Mouse (Mus musculus) cerebellum, adult 2 months (tissue): ENCODE results near the gene Olfr1177-ps. TPM values are rescaled to one million over a fixed set of nuclear protein-coding genes. Genes with fewer than 3 reads are reported as not detected.

ENCODE experiments used
- DNase-seq, 2 experiments: peaks; one replicate each; pipeline ENCODE4 v3.0.0; 2021
- H3K27ac ChIP-seq: fragments of 200-500 bp; 2 replicates; pipeline ENCODE4 v1.5.1; 2012; ENCODE audit warnings: low read length, control low read depth, inconsistent platforms; ENCODE audit not compliant: insufficient read depth
- H3K27me3 ChIP-seq: fragments of 200-500 bp; 2 replicates; pipeline ENCODE4 v1.6.1; 2012; ENCODE audit warnings: inconsistent platforms, mild to moderate bottlenecking, low read length, moderate library complexity; ENCODE audit not compliant: control insufficient read depth, insufficient read depth
- H3K4me1 ChIP-seq: fragments of 200-500 bp; 2 replicates; pipeline ENCODE4 v1.6.1; 2011; ENCODE audit warnings: low read length; ENCODE audit not compliant: control insufficient read depth, insufficient read depth
- H3K4me3 ChIP-seq: fragments of 200-500 bp; replicated peaks from 2 replicates; pipeline ENCODE3; 2011; ENCODE audit warnings: mild to moderate bottlenecking, low read depth, low read length, control low read depth; ENCODE audit not compliant: insufficient read depth
- CTCF ChIP-seq: fragments of 200-500 bp; IDR thresholded peaks from 2 replicates; pipeline ENCODE4 v1.5.1; 2011; ENCODE audit warnings: low read depth, mild to moderate bottlenecking, control low read depth, low read length, moderate library complexity, borderline replicate concordance; ENCODE audit not compliant: insufficient read depth
- POLR2A ChIP-seq: fragments of 200-500 bp; IDR thresholded peaks from 2 replicates; pipeline ENCODE4 v1.6.1; 2011; ENCODE audit warnings: low read length, control low read depth, borderline replicate concordance; ENCODE audit not compliant: insufficient read depth
- WGBS: fragments of 180-500 bp; shearing (Covaris S2); methylation state at CpG from one replicate; pipeline ENCODE4 v1.1.7; 2018; 5-methylcytosine and 5-hydroxymethylcytosine counted together
- polyA plus RNA-seq: library from polyadenylated mRNA; depleted of rRNA; stranded (reverse); fragments of >200 nt; gene quantifications from 2 replicates; pipeline ENCODE4 v1.2.3, GENCODE M21; 2012; rRNA removed

The Olfr1177-ps gene
- polyA plus RNA-seq = not detected in 2 replicates

DNA sequence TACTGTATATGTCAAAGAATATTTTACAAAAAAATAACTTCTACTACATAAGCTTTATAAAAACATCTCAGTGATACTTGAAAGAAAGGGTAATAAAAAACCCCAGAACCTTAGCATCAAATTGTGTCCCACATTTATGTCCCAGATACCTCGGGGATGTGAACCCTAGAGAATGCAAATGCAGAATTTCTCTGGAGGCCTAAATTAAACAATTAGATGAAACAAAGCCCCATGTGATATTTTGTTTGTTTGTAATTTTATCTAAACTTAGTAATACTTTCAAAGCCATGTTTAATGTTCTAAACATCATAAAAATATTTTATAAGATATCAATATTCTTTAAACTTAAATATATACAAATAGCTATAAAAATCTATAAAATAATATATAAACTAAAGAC lies at the start of gene Olfr1177-ps:
Gene Olfr1177-ps, minus strand, starts transcription at position 101 of the 400 bp plus-strand sequence.
- 76% methylated on average over 1 of the region's 1 CpGs for WGBS
- Histone ChIP-seq H3K4me1 (no peaks in the 10 kb centered on the region), H3K27ac (no peak within 1 kb of the TSS), H3K27me3 (no peaks in the 10 kb centered on the region), H3K4me3 (no peak within 1 kb of the TSS)
- TF ChIP-seq CTCF = no peak
- no peak for TF ChIP-seq POLR2A
- no peak for DNase-seq

DNA sequence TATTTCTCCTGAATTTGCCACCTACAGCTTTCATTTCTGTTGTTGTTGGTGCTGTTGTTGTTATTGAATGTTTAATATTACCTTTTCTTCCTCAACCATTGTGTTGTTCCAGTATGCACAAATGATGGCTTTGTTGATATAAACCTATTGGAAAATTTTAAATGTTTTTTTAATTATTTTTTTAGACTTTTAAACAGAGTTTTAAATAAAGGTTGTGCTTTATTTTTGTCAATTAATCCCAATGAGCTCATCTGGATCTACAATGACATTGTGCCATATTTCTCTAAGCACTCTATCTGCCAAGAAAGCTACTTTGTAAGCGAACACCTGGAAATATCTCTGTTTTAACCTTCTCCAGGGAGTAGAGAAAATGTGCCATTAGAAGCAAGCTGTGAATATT lies 40.5 kb upstream of the Olfr1177-ps start, which contains the start of gene Olfr1178:
Gene Olfr1178, plus strand, starts transcription at position 301 of the 400 bp plus-strand sequence.
- Histone ChIP-seq H3K4me3 (no peak within 1 kb of the TSS), H3K27ac (no peak within 1 kb of the TSS), H3K27me3 (no peaks in the 10 kb centered on the region), H3K4me1 (no peaks in the 10 kb centered on the region)
- TF ChIP-seq POLR2A (no peak), CTCF (no peak)
- 82% methylated on average over 1 of the region's 1 CpGs for WGBS
- no peak for DNase-seq

DNA sequence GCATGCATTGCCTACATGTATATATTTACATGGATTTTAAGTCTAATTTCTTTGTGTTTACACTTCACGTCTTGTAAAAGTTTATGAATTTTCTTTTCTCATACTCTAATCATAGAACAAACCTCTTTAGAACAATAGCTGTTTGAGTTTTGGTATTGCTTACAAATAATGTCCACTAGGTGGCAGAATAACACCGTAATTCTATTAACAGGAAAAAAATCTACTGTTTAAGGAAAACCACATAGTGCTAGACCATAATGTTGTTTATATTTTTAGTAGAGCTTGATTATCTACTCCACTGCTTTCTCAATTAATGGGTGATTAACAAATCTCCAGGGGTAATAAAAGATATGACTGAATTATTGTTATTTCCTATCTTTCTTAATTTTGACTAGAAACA lies 10.0 kb upstream of the Olfr1177-ps start:
- DNase-seq = peak in 1 of 2 experiments; percentile 1
- Histone ChIP-seq H3K27ac (no peak overlapping the region), H3K27me3 (no peaks in the 10 kb centered on the region), H3K4me3 (no peak overlapping the region), H3K4me1 (no peaks in the 10 kb centered on the region)
- TF ChIP-seq POLR2A (no peak), CTCF (peak; percentile 13; the same call in 1 of the 2 replicates)
- 2% methylated on average over 2 of the region's 2 CpGs for WGBS

DNA sequence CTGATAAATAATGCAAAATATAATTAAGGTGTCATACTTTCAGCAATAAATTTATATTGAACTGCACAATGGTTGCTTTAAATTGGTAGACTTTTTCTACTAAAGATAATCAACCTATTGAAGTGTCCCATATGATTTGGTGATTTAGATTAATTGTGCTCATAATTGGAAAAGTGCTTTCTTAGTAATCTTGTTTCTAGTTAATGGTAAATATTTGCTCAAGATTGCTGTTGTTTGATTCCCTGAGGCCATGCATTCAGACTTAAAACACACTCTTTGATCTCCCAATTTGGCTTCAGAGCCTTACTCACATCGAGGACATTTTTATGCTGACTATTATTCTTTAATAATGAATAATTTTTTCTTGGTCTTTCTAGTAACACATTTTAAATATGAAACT lies 9.9 kb downstream of the Olfr1177-ps start, which contains the start of gene Olfr1176:
Gene Olfr1176, plus strand, starts transcription at position 301 of the 400 bp plus-strand sequence.
- Histone ChIP-seq H3K27me3 (no peaks in the 10 kb centered on the region), H3K27ac (no peak within 1 kb of the TSS), H3K4me1 (no peaks in the 10 kb centered on the region), H3K4me3 (no peak within 1 kb of the TSS)
- 80% methylated on average over 1 of the region's 1 CpGs for WGBS
- TF ChIP-seq CTCF = no peak
- no peak for TF ChIP-seq POLR2A
- DNase-seq = no peak

DNA sequence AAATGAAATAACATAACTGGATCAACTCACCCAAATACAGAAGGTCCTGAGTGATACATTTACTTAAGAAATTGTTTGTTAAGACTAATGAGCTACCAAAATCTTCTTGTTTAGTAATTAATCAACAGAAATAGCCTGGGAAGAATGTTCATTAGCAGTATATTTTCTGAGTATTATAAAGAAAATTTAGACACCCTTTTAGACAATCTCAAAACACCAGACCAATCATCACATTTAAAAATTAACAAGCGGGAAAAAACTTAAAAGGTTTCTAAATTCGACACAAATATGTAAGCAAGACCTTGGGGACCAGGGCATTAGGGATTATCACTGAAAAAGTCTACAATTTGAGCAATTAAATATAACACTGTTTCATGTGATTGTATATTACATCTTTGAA lies 19.2 kb downstream of the Olfr1177-ps start, which contains the start of gene Olfr1175-ps:
Gene Olfr1175-ps, minus strand, starts transcription at position 101 of the 400 bp plus-strand sequence.
- no peak for DNase-seq
- Histone ChIP-seq H3K27ac (no peak within 1 kb of the TSS), H3K4me3 (no peak within 1 kb of the TSS), H3K27me3 (no peaks in the 10 kb centered on the region), H3K4me1 (no peaks in the 10 kb centered on the region)
- 88% methylated on average over 2 of the region's 2 CpGs for WGBS
- no peak for TF ChIP-seq CTCF
- TF ChIP-seq POLR2A = no peak

DNA sequence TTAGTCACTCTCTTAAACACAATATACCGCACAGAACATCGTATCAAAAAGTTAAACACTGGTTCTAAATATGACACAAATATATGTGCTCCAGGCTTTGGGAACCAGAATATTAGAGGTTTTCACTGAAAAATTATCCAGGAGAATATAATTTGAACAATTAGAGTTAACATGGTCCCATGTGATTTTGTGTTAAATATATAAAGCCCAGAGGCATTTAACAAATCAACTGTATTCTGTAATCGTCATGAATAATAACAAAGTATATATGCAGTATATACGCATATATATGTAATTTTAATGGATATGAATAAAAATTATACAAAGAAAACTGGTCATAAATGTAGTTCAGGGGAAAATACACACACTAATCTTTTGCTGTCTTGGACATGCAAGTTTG lies 31.3 kb downstream of the Olfr1177-ps start, which contains the start of gene Olfr1174-ps:
Gene Olfr1174-ps, minus strand, starts transcription at position 101 of the 400 bp plus-strand sequence.
- H3K27me3 ChIP-seq = no peaks in the 10 kb centered on the region
- WGBS = 92% methylated on average over 4 of the region's 4 CpGs
- no peak within 1 kb of the TSS for H3K27ac ChIP-seq
- H3K4me3 ChIP-seq = no peak within 1 kb of the TSS
- DNase-seq = no peak
- H3K4me1 ChIP-seq = no peaks in the 10 kb centered on the region
- TF ChIP-seq POLR2A = no peak
- TF ChIP-seq CTCF = no peak

Other genes with a start within 250 kb of the Olfr1177-ps start
- not detected in 2 replicates for gene Olfr1166, start 218.2 kb downstream of the Olfr1177-ps start, polyA plus RNA-seq
- not detected in 2 replicates for gene Olfr1167, start 191.3 kb downstream of the Olfr1177-ps start, polyA plus RNA-seq
- gene Olfr1168, start 164.6 kb downstream of the Olfr1177-ps start, polyA plus RNA-seq = not detected in 2 replicates
- gene Olfr1170, start 118.2 kb downstream of the Olfr1177-ps start, polyA plus RNA-seq = not detected in 2 replicates
- not detected in 2 replicates for gene Olfr1173, start 66.6 kb downstream of the Olfr1177-ps start, polyA plus RNA-seq
- gene Olfr1174-ps, start 31.4 kb downstream of the Olfr1177-ps start, polyA plus RNA-seq = not detected in 2 replicates
- not detected in 2 replicates for gene Olfr1175-ps, start 19.3 kb downstream of the Olfr1177-ps start, polyA plus RNA-seq
- gene Olfr1176, start 9.8 kb downstream of the Olfr1177-ps start, polyA plus RNA-seq = not detected in 2 replicates
- not detected in 2 replicates for gene Olfr1178, start 40.6 kb upstream of the Olfr1177-ps start, polyA plus RNA-seq
- gene Olfr1179, start 60.0 kb upstream of the Olfr1177-ps start, polyA plus RNA-seq = not detected in 2 replicates
- not detected in 2 replicates for gene Olfr1180, start 72.7 kb upstream of the Olfr1177-ps start, polyA plus RNA-seq
- not detected in 2 replicates for gene Olfr1181, start 79.7 kb upstream of the Olfr1177-ps start, polyA plus RNA-seq
- not detected in 2 replicates for gene Gm13757, start 102.6 kb upstream of the Olfr1177-ps start, polyA plus RNA-seq
- not detected in 2 replicates for gene Olfr1183, start 108.4 kb upstream of the Olfr1177-ps start, polyA plus RNA-seq
- gene Olfr1184, start 137.1 kb upstream of the Olfr1177-ps start, polyA plus RNA-seq = not detected in 2 replicates
- not detected in 2 replicates for gene Olfr1185-ps1, start 146.8 kb upstream of the Olfr1177-ps start, polyA plus RNA-seq
- not detected in 2 replicates for gene Olfr1186, start 172.1 kb upstream of the Olfr1177-ps start, polyA plus RNA-seq
- not detected in 2 replicates for gene Olfr1188, start 210.4 kb upstream of the Olfr1177-ps start, polyA plus RNA-seq
- not detected in 2 replicates for gene Olfr1189, start 240.0 kb upstream of the Olfr1177-ps start, polyA plus RNA-seq